Mouse (Mus musculus) left cerebral cortex, postnatal 25 days (tissue): ENCODE data around the gene Chil4. TPM values are rescaled to one million over a fixed set of nuclear protein-coding genes. Genes with fewer than 3 reads are reported as not detected.

Source experiments
- DNase-seq, 2 experiments: peaks; one replicate each; pipeline ENCODE4 v3.0.0; 2022; ENCODE audit warnings: low spot score in 2 of 2, mixed read lengths in 1 of 2
- intact Hi-C: fragments of 180-260 bp; cut with DNase I; formaldehyde crosslinking; loops from one replicate; pipeline ENCODE4 v1.15.1; 2025
- total RNA-seq, 2 experiments: library from RNA; stranded (reverse); gene quantifications; 2 replicates each; pipeline ENCODE4 v1.2.3; 2021

Chil4 gene
- total RNA-seq, 2 experiments from 2014 or later = not detected

DNA sequence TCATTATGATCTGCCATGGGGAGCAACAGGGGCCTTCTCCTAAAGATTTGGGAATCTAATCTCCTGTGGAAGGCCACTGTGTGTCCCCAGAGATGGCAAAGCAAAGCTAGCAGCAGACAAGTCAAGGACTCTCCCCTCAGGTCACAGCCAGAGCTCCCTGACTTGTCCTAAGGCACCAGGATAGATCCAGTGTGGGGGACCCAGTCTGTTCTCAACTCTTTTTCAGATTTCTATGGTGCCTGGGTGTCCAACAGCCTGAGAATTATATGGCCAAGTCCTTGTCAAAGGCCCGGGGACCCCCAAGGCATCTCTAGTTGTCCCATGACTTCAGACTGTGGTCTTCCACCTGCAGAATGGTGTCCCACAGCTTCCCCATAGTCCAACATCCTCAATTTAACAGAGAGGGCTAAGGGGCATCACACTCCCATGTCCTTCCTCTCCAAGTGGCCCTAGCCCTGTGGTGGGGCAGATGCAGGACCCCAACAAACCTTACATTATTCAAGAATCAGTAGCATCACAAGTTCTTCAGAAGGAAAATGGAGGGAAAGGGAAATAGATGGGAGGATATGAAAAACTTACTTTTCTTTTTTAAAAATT lies 48.1 kb downstream of the Chil4 start:
- intact Hi-C loops = no loop called here
- DNase-seq = no peak

DNA sequence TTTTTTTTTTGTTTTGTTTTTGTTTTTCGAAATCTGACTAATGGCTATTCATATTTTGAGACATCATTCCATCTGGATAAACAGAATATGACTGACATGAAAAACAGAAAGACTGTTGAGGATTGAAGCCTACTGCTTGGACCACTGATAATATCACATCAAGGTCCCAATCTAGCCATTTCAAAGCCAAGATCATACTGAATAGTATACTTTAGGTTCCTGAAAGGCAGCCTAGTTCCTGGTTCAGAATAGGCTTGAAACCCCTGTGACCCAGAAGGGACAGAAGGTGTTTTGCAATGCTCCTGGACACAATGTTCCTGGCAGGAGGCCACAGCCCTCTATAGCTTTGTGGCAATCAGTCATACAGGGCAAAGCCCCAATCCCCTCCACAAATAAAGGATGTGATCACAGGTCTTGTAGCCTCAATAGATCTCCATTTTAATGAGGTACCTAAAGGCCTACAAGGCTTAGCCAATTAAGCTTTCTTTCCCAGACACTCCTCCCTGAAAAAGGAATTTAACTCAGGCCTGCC lies 48.7 kb downstream of the Chil4 start:
- DNase-seq = no peak

DNA sequence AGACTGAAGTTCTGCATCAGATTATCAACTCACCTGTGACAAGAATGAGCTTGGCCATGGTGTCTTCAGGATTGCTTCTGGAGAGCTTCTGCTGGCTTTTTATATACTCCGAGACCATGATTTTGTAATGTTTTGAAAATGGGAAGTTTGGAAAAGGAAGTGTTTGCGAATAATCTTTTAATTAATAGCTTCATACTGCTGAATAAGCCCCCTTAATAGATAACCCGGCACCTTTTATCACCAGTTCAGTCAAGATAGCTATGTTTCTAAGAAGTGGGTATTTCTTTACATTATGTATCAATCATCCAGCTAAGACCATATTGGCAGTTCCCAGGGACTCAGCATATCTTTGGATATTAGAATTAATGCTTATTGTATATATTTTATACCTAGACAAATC lies 51.8 kb downstream of the Chil4 start, which contains the start of gene Chil3:
Gene Chil3, minus strand, starts transcription at position 101 of the 400 bp plus-strand sequence.
- no peak for DNase-seq
- intact Hi-C loops = no loop called here

More for the DNA sequence above, 48.7 kb downstream of the Chil4 start:
- intact Hi-C loops = no loop called here

DNA sequence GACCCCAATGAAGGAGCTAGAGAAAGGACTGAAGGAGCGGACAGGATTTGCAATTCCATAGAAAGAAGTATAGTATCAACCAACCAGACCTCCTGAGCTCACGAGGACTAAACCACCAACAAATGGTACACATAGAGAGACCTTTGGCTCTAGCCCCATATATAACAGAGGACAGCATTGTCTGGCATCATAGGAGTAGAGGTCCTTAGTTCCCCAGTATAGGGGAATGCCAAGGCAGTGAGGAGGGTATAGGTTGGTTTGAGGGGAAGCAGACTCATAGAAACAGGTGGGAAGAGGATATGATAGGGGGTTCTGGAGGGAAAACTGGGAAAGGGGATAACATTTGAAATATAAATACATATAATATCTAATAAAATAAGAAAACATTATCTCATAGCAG lies 64.9 kb downstream of the Chil4 start:
- DNase-seq = no peak
- intact Hi-C loops = no loop called here

Other genes with a start within 250 kb of the Chil4 start
- gene Ovgp1, start 245.8 kb downstream of the Chil4 start, total RNA-seq = 1 to 10 TPM; 1.5 to 2.3 TPM
- gene Pifo, start 204.9 kb downstream of the Chil4 start, total RNA-seq = not detected
- not detected for gene Chil5, start 186.7 kb downstream of the Chil4 start, total RNA-seq
- gene Chia1, start 106.3 kb downstream of the Chil4 start, total RNA-seq = under 1 TPM; 0.71 to 0.76 TPM
- not detected for gene Chil3, start 51.9 kb downstream of the Chil4 start, total RNA-seq
- not detected for gene Chil6, start 186.7 kb upstream of the Chil4 start, total RNA-seq